Mouse (Mus musculus): ENCODE data around the gene Rhov. TPM values are rescaled to one million over a fixed set of nuclear protein-coding genes. Genes with fewer than 3 reads are reported as not detected.
A peak's percentile ranks its signal among the peaks of the same experiment; 100 is the strongest.

Gene Rhov
- polyA plus RNA-seq, 1 experiment from 2014 or later: 6.2 TPM

- WGBS: 9% methylated on average over 15 of the region's 15 CpGs
- no peak overlapping the region for H3K9ac ChIP-seq
- H3K9me3 ChIP-seq (replicated peaks): no peaks in the 10 kb centered on the region
- peak overlapping the region; percentile 22; the same call in 1 of the 2 replicates for H3K4me2 ChIP-seq
- peaks cover 28% of the 10 kb centered on the region for H3K4me1 ChIP-seq
- H3K36me3 ChIP-seq (ENCODE audit: poor library complexity, severe bottlenecking): peaks cover 40% of the 10 kb centered on the region
- ATAC-seq: peak; percentile 65
- peak overlapping the region; percentile 63 for H3K27ac ChIP-seq
- no peaks in the 10 kb centered on the region for H3K27me3 ChIP-seq
- no peak overlapping the region for H3K4me3 ChIP-seq
Observed at GRCm38 (mm10) chr2:119299981-119300818, 29.1 kb upstream of the Rhov start.

GRCm38 (mm10) chr2:119298839-119299238, 27.8 kb upstream of the Rhov start:
- Histone ChIP-seq H3K4me3 (no peak overlapping the region), H3K9me3 (replicated peaks) (no peaks in the 10 kb centered on the region), H3K36me3 (ENCODE audit: poor library complexity, severe bottlenecking) (peaks cover 54% of the 10 kb centered on the region), H3K27ac (no peak overlapping the region), H3K27me3 (no peaks in the 10 kb centered on the region), H3K4me1 (peaks cover 22% of the 10 kb centered on the region), H3K4me2 (no peak overlapping the region), H3K9ac (no peak overlapping the region)
- ATAC-seq: no peak
- WGBS: 93% methylated on average over 2 of the region's 2 CpGs

GRCm38 (mm10) chr2:119298330-119298729, 27.3 kb upstream of the Rhov start:
- no peak overlapping the region for H3K27ac ChIP-seq
- no peak overlapping the region for H3K9ac ChIP-seq
- H3K4me1 ChIP-seq: peaks cover 22% of the 10 kb centered on the region
- no peaks in the 10 kb centered on the region for H3K9me3 ChIP-seq (replicated peaks)
- no peak for ATAC-seq
- 48% methylated on average over 5 of the region's 5 CpGs for WGBS
- H3K36me3 ChIP-seq (ENCODE audit: poor library complexity, severe bottlenecking): peaks cover 59% of the 10 kb centered on the region
- no peak overlapping the region for H3K4me3 ChIP-seq
- H3K27me3 ChIP-seq: no peaks in the 10 kb centered on the region
- no peak overlapping the region for H3K4me2 ChIP-seq

GRCm38 (mm10) chr2:119297506-119297905, 26.4 kb upstream of the Rhov start:
- H3K36me3 ChIP-seq (ENCODE audit: poor library complexity, severe bottlenecking): peaks cover 67% of the 10 kb centered on the region

GRCm38 (mm10) chr2:119296756-119297155, 25.7 kb upstream of the Rhov start:
- H3K4me1 ChIP-seq: peaks cover 19% of the 10 kb centered on the region
- H3K36me3 ChIP-seq (ENCODE audit: poor library complexity, severe bottlenecking): peaks cover 74% of the 10 kb centered on the region
- no peaks in the 10 kb centered on the region for H3K9me3 ChIP-seq (replicated peaks)
- no peak overlapping the region for H3K4me2 ChIP-seq
- H3K9ac ChIP-seq: no peak overlapping the region
- WGBS: 94% methylated on average over 12 of the region's 12 CpGs
- H3K27ac ChIP-seq: no peak overlapping the region
- no peaks in the 10 kb centered on the region for H3K27me3 ChIP-seq
- H3K4me3 ChIP-seq: no peak overlapping the region
- ATAC-seq: no peak

More at GRCm38 (mm10) chr2:119297506-119297905, 26.4 kb upstream of the Rhov start:
- Histone ChIP-seq H3K4me1 (peaks cover 22% of the 10 kb centered on the region), H3K4me2 (no peak overlapping the region), H3K4me3 (no peak overlapping the region), H3K27ac (no peak overlapping the region), H3K9ac (no peak overlapping the region), H3K9me3 (replicated peaks) (no peaks in the 10 kb centered on the region), H3K27me3 (no peaks in the 10 kb centered on the region)
- ATAC-seq: no peak
- 95% methylated on average over 19 of the region's 19 CpGs for WGBS

- ATAC-seq: no peak
- H3K27ac ChIP-seq: no peak overlapping the region
- no peak overlapping the region for H3K4me3 ChIP-seq
- peaks cover 11% of the 10 kb centered on the region for H3K4me1 ChIP-seq
- H3K27me3 ChIP-seq: no peaks in the 10 kb centered on the region
- H3K4me2 ChIP-seq: no peak overlapping the region
- H3K36me3 ChIP-seq (ENCODE audit: poor library complexity, severe bottlenecking): peaks cover 89% of the 10 kb centered on the region
- no peaks in the 10 kb centered on the region for H3K9me3 ChIP-seq (replicated peaks)
- H3K9ac ChIP-seq: no peak overlapping the region
- WGBS: 95% methylated on average over 18 of the region's 18 CpGs
Observed at GRCm38 (mm10) chr2:119294411-119294810, 23.3 kb upstream of the Rhov start.

- H3K4me1 ChIP-seq: peaks cover 15% of the 10 kb centered on the region
- no peak overlapping the region for H3K4me3 ChIP-seq
- WGBS: 93% methylated on average over 34 of the region's 34 CpGs
- H3K4me2 ChIP-seq: no peak overlapping the region
- H3K9me3 ChIP-seq (replicated peaks): no peaks in the 10 kb centered on the region
- no peak for ATAC-seq
- no peak overlapping the region for H3K9ac ChIP-seq
- no peak overlapping the region for H3K27ac ChIP-seq
- H3K36me3 ChIP-seq (ENCODE audit: poor library complexity, severe bottlenecking): peaks cover 83% of the 10 kb centered on the region
- no peaks in the 10 kb centered on the region for H3K27me3 ChIP-seq
Observed at GRCm38 (mm10) chr2:119293776-119294390, 22.8 kb upstream of the Rhov start.

GRCm38 (mm10) chr2:119293311-119293710, 22.2 kb upstream of the Rhov start:
- no peaks in the 10 kb centered on the region for H3K9me3 ChIP-seq (replicated peaks)
- no peak overlapping the region for H3K27ac ChIP-seq
- H3K4me1 ChIP-seq: peaks cover 15% of the 10 kb centered on the region
- WGBS: 95% methylated on average over 17 of the region's 17 CpGs
- no peak overlapping the region for H3K9ac ChIP-seq
- H3K4me2 ChIP-seq: no peak overlapping the region
- H3K4me3 ChIP-seq: no peak overlapping the region
- ATAC-seq: no peak
- H3K27me3 ChIP-seq: no peaks in the 10 kb centered on the region
- peaks cover 78% of the 10 kb centered on the region for H3K36me3 ChIP-seq (ENCODE audit: poor library complexity, severe bottlenecking)

- no peak for ATAC-seq
- Histone ChIP-seq H3K9ac (no peak overlapping the region), H3K36me3 (ENCODE audit: poor library complexity, severe bottlenecking) (peaks cover 73% of the 10 kb centered on the region), H3K9me3 (replicated peaks) (no peaks in the 10 kb centered on the region), H3K27ac (no peak overlapping the region), H3K4me1 (peaks cover 19% of the 10 kb centered on the region), H3K27me3 (no peaks in the 10 kb centered on the region), H3K4me3 (no peak overlapping the region), H3K4me2 (no peak overlapping the region)
- WGBS: 94% methylated on average over 17 of the region's 17 CpGs
Observed at GRCm38 (mm10) chr2:119292852-119293251, 21.8 kb upstream of the Rhov start.

- Histone ChIP-seq H3K36me3 (ENCODE audit: poor library complexity, severe bottlenecking) (peaks cover 67% of the 10 kb centered on the region), H3K27me3 (no peaks in the 10 kb centered on the region)
- 96% methylated on average over 5 of the region's 5 CpGs for WGBS
Observed at GRCm38 (mm10) chr2:119292281-119292680, 21.2 kb upstream of the Rhov start.

GRCm38 (mm10) chr2:119289014-119289416, 17.9 kb upstream of the Rhov start:
- peaks cover 22% of the 10 kb centered on the region for H3K4me1 ChIP-seq
- 2% methylated on average over 11 of the region's 11 CpGs for WGBS
- H3K9ac ChIP-seq: peak overlapping the region; percentile 77
- H3K27ac ChIP-seq: no peak overlapping the region
- H3K4me3 ChIP-seq: peak overlapping the region; percentile 62
- H3K9me3 ChIP-seq (replicated peaks): no peaks in the 10 kb centered on the region
- ATAC-seq: peak; percentile 17; the same call in 1 of the 2 replicates
- H3K27me3 ChIP-seq: no peaks in the 10 kb centered on the region
- peaks cover 41% of the 10 kb centered on the region for H3K36me3 ChIP-seq (ENCODE audit: poor library complexity, severe bottlenecking)
- peak overlapping the region; percentile 85 for H3K4me2 ChIP-seq

More at GRCm38 (mm10) chr2:119292281-119292680, 21.2 kb upstream of the Rhov start:
- no peak for ATAC-seq
- H3K27ac ChIP-seq: no peak overlapping the region
- no peak overlapping the region for H3K4me2 ChIP-seq
- H3K4me1 ChIP-seq: peaks cover 22% of the 10 kb centered on the region
- H3K9me3 ChIP-seq (replicated peaks): no peaks in the 10 kb centered on the region
- no peak overlapping the region for H3K4me3 ChIP-seq
- no peak overlapping the region for H3K9ac ChIP-seq

GRCm38 (mm10) chr2:119288270-119288882, 17.3 kb upstream of the Rhov start, which contains the start of gene Vps18:
TSS of gene Vps18 (plus strand) at chr2:119288740.
- peak; percentile 97 for ATAC-seq
- peak within 1 kb of the TSS; percentile 65; the same call in 1 of the 2 replicates for H3K27ac ChIP-seq
- H3K9ac ChIP-seq: peak within 1 kb of the TSS; percentile 77
- H3K4me2 ChIP-seq: peak within 1 kb of the TSS; percentile 85
- H3K9me3 ChIP-seq (replicated peaks): no peaks in the 10 kb centered on the region
- H3K27me3 ChIP-seq: no peaks in the 10 kb centered on the region
- WGBS: under 1% methylated on average over 31 of the region's 31 CpGs
- peak within 1 kb of the TSS; percentile 62 for H3K4me3 ChIP-seq
- peaks cover 22% of the 10 kb centered on the region for H3K4me1 ChIP-seq
- peaks cover 34% of the 10 kb centered on the region for H3K36me3 ChIP-seq (ENCODE audit: poor library complexity, severe bottlenecking)
